Mouse (Mus musculus): ENCODE results near the gene Nes.

The Nes gene

DNA sequence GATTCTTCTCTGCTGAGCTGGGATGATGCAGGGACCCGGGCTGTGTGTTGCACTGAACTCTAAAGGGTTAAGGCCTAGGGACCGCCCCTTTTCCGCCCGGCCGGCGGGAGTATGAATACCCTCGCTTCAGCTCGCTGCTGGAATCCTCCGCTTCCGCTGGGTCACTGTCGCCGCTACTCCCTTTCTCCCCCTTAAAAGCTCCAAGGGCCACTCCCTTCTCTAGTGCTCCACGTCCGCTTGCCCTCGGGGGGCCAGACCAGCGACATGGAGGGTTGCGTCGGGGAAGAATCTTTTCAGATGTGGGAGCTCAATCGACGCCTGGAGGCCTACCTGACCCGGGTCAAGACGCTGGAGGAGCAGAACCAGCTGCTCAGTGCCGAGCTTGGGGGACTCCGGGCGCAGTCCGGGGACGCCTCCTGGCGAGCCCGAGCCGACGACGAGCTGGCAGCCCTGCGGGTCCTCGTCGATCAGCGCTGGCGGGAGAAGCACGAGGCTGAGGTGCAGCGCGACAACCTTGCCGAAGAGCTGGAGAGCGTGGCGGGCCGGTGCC, at the start of gene Nes:
TSS of gene Nes (plus strand) at position 140 of the 550 bp plus-strand sequence.
- peak in 1 of 2 experiments; percentile 48 for DNase-seq (ENCODE audit: low spot score in 2 of 2)

- no peak for DNase-seq (ENCODE audit: low spot score in 2 of 2)
These were observed 45.9 kb upstream of the Nes start for GRCm38 (mm10) chr3:87924996-87925395.

DNA sequence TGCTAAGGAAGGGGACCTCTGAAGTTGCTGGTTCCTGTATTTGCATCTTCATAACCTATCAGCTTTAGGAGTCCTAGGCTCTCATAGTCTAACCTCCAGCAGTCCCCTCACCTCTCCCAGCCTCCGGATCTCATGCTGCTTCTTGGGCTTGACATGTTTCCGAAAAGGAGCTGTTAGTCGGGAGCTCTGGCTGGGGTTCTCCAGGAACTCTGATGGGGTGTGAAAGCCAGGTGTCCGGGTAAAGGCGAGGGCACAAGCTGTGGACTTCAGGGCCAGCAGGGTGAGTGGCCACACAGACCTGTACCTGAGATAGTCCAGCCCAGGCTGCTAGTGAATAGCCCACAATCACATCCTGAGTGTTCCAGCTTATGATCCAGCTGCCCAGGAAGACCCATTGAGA, 43.4 kb upstream of the Nes start:
- DNase-seq (ENCODE audit: low spot score in 2 of 2): no peak

- no peak for DNase-seq (ENCODE audit: low spot score in 2 of 2)
These were observed 41.4 kb upstream of the Nes start for GRCm38 (mm10) chr3:87929341-87930077.

DNA sequence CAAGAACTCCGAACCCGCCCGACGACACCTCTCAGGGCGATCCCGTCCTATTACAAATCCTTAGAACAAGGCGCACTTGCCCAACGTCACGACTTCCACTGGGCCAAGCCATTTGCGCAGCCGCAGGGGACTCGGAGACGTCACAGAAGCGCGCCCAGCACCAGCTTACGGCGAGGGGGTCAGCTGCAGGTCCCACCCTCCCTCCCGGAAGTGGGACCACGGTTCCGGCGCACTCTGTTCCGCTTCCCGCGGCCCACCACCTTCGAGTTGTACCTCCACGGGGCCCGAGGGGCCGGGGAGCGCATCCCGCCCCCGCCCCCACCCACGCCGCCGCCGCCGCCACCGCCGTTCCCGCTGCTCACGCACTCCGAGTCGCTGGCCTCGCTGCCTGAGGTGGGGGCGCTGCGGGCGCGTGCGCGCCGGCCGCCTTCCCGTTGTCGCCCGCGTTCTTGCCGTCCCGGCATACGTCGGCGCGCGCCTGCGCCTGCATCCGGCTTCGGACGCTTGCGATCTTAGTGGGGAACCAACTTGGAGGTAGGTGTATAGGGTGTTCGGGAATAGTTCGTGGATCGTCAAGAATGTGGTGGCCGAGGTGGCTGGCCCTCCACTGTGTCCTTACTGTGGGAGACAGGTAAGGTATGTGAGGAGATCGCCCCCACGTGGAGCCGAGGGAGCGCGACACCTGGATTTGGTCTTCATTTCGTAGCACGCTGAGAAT, 40.6 kb upstream of the Nes start, which contains the start of the genes Isg20l2 and Rrnad1:
TSS of gene Isg20l2 (plus strand) at position 237 of the 718 bp plus-strand sequence.
TSS of gene Rrnad1 (minus strand) at position 640 of the 718 bp plus-strand sequence.
- DNase-seq (ENCODE audit: low spot score in 2 of 2): peak; percentile 95 to 97

- no peak for DNase-seq (ENCODE audit: low spot score in 2 of 2)
These were observed 36.9 kb upstream of the Nes start for GRCm38 (mm10) chr3:87934026-87934425.

GRCm38 (mm10) chr3:87934501-87934900, 36.4 kb upstream of the Nes start:
- no peak for DNase-seq (ENCODE audit: low spot score in 2 of 2)

DNA sequence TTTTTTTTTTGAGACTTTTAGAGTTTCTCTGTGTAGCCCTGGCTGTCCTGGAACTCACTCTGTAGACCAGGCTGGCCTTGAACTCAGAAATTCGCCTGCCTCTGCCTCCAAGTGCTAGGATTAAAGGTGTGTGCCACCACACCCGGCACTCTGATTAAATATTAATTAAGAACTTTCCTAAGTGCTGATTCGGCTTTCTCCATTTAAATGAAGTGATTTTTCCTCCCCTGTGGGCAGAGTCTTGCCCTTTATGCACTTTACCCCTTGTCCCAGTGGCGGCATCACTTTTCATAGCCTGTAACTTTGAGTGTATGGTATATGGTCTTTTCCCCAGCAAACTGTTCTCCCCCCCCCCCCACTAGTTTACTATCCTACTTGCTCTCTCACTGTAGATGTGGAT, 35.7 kb upstream of the Nes start:
- no peak for DNase-seq (ENCODE audit: low spot score in 2 of 2)

DNA sequence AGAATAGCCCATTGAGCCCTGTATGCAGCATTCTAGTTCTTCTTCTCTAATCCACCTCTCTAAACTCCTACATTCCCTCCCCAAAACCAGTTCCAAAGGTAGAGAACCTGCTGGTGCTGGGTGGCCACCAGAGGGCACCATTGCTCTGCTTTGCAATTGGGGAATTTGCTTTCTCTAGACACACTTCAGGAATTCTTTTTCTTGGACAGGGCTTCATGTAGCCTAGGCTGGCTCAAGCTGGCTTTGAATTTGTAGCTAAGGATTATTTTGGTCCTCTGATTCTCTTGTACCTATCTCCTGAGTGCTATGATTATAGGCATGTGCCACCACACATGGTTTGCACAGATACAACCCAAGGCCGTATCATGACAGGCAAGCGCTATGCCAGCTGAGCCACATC, 35.1 kb upstream of the Nes start:
- peak; percentile 62 to 90 for DNase-seq (ENCODE audit: low spot score in 2 of 2)

- no peak for DNase-seq (ENCODE audit: low spot score in 2 of 2)
These were observed 30.3 kb upstream of the Nes start for GRCm38 (mm10) chr3:87940611-87941010.

GRCm38 (mm10) chr3:87942471-87942870, 28.4 kb upstream of the Nes start:
- no peak for DNase-seq (ENCODE audit: low spot score in 2 of 2)

DNA sequence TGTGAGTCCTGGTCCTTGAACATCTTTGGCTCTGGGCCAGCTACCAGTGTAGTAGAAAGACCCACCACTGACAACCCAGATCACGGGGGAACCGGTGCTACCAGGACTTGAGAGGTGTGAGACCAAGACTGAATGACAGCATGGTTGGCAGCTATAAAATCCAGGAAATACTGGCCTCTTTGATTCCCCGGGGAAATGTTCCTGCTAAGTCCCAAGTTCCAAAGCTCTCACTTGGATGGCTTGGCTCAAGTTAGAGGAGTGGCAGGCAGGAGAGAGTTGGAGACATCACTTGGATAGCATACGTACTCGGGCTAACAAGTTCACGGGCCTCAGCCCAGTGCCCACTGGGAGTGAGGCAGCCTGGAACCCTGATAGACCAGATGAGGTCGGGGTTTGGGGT, 27.3 kb upstream of the Nes start:
- DNase-seq (ENCODE audit: low spot score in 2 of 2): no peak

GRCm38 (mm10) chr3:87944838-87945600, 25.9 kb upstream of the Nes start:
- no peak for DNase-seq (ENCODE audit: low spot score in 2 of 2)

- no peak for DNase-seq (ENCODE audit: low spot score in 2 of 2)
These were observed 24.9 kb upstream of the Nes start for GRCm38 (mm10) chr3:87945781-87946540.

GRCm38 (mm10) chr3:87946541-87946860, 24.4 kb upstream of the Nes start:
- no peak for DNase-seq (ENCODE audit: low spot score in 2 of 2)

DNA sequence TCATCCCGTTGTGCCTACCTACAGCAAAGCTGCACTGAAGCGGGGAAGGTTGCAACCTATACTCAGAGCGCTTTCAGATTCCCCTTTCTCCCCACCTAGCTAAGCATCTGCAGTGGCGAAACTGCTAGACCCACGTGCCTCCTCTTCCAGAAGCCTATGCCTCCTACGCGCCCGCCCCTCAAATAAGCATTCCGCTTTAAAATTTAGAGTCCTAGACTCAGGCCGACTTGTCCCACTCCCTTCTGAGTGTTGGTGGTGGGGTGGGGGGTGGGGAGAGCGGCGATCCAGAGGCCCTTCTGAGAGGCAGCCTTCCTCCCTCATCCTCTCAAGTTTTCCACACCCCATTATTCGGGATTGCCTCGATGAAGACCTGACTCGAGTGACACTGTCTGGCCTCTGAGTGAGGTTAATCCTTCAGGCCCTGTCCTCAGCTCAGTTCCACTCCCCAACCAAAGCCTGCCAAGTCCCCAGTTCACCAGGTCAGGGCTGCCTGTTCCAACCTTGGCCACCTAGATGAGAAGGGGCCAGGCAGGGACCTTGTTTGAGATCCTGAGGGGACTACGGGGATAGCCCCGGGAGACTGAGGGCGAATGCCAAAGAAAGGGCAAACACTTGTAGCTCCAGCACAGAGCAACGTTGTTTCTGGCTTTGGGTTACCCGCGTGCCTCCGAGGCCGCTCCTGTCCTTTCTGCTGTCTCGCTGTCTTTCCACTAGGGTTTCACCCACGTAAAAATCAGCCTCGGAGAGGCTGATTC, 23.6 kb upstream of the Nes start:
- no peak for DNase-seq (ENCODE audit: low spot score in 2 of 2)

GRCm38 (mm10) chr3:87947811-87948199, 23.1 kb upstream of the Nes start:
- no peak for DNase-seq (ENCODE audit: low spot score in 2 of 2)

- no peak for DNase-seq (ENCODE audit: low spot score in 2 of 2)
These were observed 22.3 kb upstream of the Nes start, which contains the start of gene Crabp2 for GRCm38 (mm10) chr3:87948378-87949265. Gene Crabp2, plus strand, starts transcription at chr3:87948666.

GRCm38 (mm10) chr3:87949266-87949954, 21.5 kb upstream of the Nes start:
- DNase-seq (ENCODE audit: low spot score in 2 of 2): no peak
